Mouse (Mus musculus) bone marrow macrophage, adult 2 months (primary cell): Measurements from ENCODE around the gene Trim40.

Experiments
- CTCF ChIP-seq: IDR thresholded peaks from 2 replicates; pipeline ENCODE4 v1.5.1; 2012; ENCODE audit warnings: low read depth, mild to moderate bottlenecking, low read length, moderate library complexity
- POLR2A ChIP-seq: IDR thresholded peaks from 2 replicates; pipeline ENCODE4 v1.6.1; 2012; ENCODE audit warnings: mild to moderate bottlenecking, low read depth, low read length, borderline replicate concordance

DNA sequence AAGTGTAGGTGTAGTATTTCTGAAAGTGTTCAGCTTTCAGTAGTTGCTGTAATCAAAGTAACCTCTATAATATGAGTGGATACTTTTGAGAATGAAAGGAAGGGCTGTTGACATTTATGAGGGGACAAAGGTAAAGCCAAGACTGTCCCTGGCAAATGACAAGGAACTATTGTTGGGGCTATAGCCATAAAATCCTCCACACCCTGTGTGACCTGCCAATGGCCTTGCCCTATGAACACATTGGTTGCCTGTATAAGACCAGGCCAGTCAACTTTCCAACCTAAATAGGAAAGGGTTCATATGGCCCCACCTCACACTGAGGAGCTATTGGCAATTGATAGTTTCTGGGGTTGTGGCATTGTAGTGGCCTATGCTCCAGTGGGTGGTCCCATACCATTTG lies 7.1 kb upstream of the Trim40 start:
- no peak for TF ChIP-seq CTCF
- no peak for TF ChIP-seq POLR2A
